Mouse (Mus musculus) hindbrain, embryonic 14.5 days (tissue): ENCODE measurements around the gene Ankrd13a. TPM values are rescaled to one million over a fixed set of nuclear protein-coding genes. Genes with fewer than 3 reads are reported as not detected.
A peak's percentile ranks its signal among the peaks of the same experiment; 100 is the strongest.

Experiments
- ATAC-seq: fragments of 200-750 bp; cut with Nextera tagmentation; 2 replicates; pipeline ENCODE4 v1.8.0; 2017; ENCODE audit warnings: moderate number of reproducible peaks, mild to moderate bottlenecking, moderate TSS enrichment, moderate library complexity; ENCODE audit not compliant: low FRiP score
- DNase-seq: peaks from one replicate; pipeline ENCODE4 v3.0.0-alpha.2; 2015; ENCODE audit warnings: low spot score
- H3K27ac ChIP-seq: fragments of 300-500 bp; sonication (generic); 2 replicates; pipeline ENCODE4 v1.5.1; 2014; ENCODE audit warnings: mild to moderate bottlenecking, moderate library complexity
- H3K27me3 ChIP-seq: fragments of 300-500 bp; sonication (generic); 2 replicates; pipeline ENCODE4 v1.6.1; 2014; ENCODE audit warnings: mild to moderate bottlenecking, low read length, mixed read lengths; ENCODE audit not compliant: control insufficient read depth, insufficient read depth
- H3K36me3 ChIP-seq: fragments of 300-500 bp; sonication (generic); replicated peaks from 2 replicates; pipeline ENCODE4 v1.6.1; 2014; ENCODE audit not compliant: control insufficient read depth, insufficient read depth
- H3K4me1 ChIP-seq: fragments of 300-500 bp; sonication (generic); replicated peaks from 2 replicates; pipeline ENCODE4 v1.6.1; 2014; ENCODE audit warnings: antibody characterized with exemption, low read length, mixed read lengths; ENCODE audit not compliant: control insufficient read depth, insufficient read depth
- H3K4me2 ChIP-seq: fragments of 300-500 bp; sonication (generic); replicated peaks from 2 replicates; pipeline ENCODE4 v1.6.1; 2014; ENCODE audit warnings: mild to moderate bottlenecking, moderate library complexity
- H3K4me3 ChIP-seq: fragments of 300-500 bp; sonication (generic); replicated peaks from 2 replicates; pipeline ENCODE4 v1.5.1; 2014; ENCODE audit warnings: mild to moderate bottlenecking, low read length
- H3K9ac ChIP-seq: fragments of 300-500 bp; sonication (generic); 2 replicates; pipeline ENCODE4 v1.6.1; 2014
- H3K9me3 ChIP-seq: fragments of 300-500 bp; sonication (generic); 2 replicates; pipeline ENCODE4 v1.6.1; 2016; ENCODE audit warnings: low read length; ENCODE audit not compliant: control insufficient read depth
- WGBS: fragments of 180-500 bp; shearing (Covaris S2); extraction: QIAGEN DNeasy Blood & Tissue Kit; methylation state at CpG from one replicate; pipeline ENCODE4 v1.1.7; 2014; 5-methylcytosine and 5-hydroxymethylcytosine counted together
- polyA plus RNA-seq: library from polyadenylated mRNA; unstranded; fragments of >200 nt; fragmentation: Nextera tagmentation; extraction: Ambion mirVana; gene quantifications from 2 replicates; pipeline ENCODE4 v1.2.1, GENCODE M21; 2014

Gene Ankrd13a
- 45.5 and 48.9 TPM in 2 replicates for polyA plus RNA-seq

DNA sequence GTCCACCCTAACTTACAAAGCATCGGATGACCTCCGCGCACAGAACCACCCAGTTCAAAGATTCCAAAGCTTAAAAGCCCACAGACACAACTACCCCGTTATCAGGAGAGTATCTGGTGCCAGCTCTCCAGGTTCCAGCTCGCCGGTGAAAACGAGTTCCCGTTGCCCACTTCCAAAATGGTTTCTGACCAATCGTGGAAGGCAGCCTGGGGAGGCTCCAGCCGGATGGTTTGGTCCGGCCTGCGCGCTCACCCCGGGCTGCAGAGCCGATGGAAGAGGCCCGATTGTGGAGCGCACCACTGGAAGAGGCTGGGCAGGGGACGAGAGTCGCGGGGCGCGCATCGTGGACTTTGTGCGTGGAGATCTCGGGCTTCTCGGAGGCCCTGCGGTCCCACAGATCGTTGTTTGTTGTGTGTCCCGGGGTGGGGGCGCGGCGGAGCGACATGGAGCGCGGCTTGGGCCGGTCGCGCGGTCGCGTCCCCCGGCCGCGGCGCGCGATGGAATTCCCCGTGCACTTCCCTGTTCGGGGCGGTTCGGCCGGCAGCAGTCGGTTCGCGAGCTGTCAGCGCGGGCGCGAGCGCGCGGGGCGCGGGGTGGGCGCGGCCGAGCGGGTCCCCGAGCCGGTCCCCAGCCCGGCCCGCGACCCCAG is at the start of gene Ankrd13a:
Ankrd13a (plus strand) TSS at position 275 of the 649 bp plus-strand sequence.
- Histone ChIP-seq H3K4me3 (peak within 1 kb of the TSS; percentile 92), H3K4me1 (peaks cover 40% of the 10 kb centered on the region)
- 0% methylated on average over 48 of the region's 73 CpGs for WGBS

DNA sequence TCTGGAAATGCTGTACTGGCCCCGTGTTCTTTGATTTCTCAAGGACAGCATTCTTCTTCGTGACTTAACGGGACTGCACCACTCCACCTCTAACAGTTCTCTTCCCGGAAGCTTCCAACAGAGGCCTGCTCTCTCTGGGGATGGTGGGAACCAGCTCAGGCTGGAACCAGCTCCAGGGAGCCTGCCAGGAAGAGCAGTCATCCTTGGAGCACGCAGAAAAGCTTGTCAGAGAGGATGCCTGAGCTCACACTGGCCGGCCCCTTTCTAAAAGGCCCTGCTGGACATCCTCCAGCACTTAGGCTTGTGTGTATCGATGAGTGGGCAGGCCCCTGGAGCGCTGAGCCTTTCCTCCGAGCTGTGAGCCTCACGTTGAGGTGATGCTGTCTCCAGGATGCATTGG is 46.3 kb upstream of the Ankrd13a start:
- Histone ChIP-seq H3K4me2 (no peak overlapping the region), H3K4me3 (no peak overlapping the region), H3K9me3 (no peaks in the 10 kb centered on the region), H3K36me3 (peaks cover 73% of the 10 kb centered on the region), H3K4me1 (no peaks in the 10 kb centered on the region), H3K9ac (no peak overlapping the region), H3K27ac (no peak overlapping the region), H3K27me3 (no peaks in the 10 kb centered on the region)
- ATAC-seq (no peak), DNase-seq (no peak)
- 91% methylated on average over 10 of the region's 10 CpGs for WGBS

More for the DNA sequence above, at the start of gene Ankrd13a:
- Histone ChIP-seq H3K27me3 (no peaks in the 10 kb centered on the region), H3K4me2 (peak within 1 kb of the TSS; percentile 84), H3K36me3 (no peaks in the 10 kb centered on the region), H3K9me3 (no peaks in the 10 kb centered on the region), H3K9ac (peak within 1 kb of the TSS; percentile 96), H3K27ac (peak within 1 kb of the TSS; percentile 95)
- DNase-seq (peak; percentile 90), ATAC-seq (peak; percentile 88)

- Histone ChIP-seq H3K36me3 (peaks cover 90% of the 10 kb centered on the region), H3K4me3 (no peak overlapping the region), H3K4me2 (no peak overlapping the region), H3K4me1 (no peaks in the 10 kb centered on the region), H3K9me3 (no peaks in the 10 kb centered on the region), H3K27ac (no peak overlapping the region), H3K27me3 (no peaks in the 10 kb centered on the region), H3K9ac (no peak overlapping the region)
- DNase-seq (no peak), ATAC-seq (no peak)
- WGBS: 77% methylated on average over 10 of the region's 10 CpGs
Observed at GRCm38 (mm10) chr5:114730129-114730528, 44.3 kb upstream of the Ankrd13a start.

- Histone ChIP-seq H3K4me2 (no peak overlapping the region), H3K27ac (no peak overlapping the region), H3K4me1 (no peaks in the 10 kb centered on the region), H3K9me3 (no peaks in the 10 kb centered on the region), H3K36me3 (peaks cover 90% of the 10 kb centered on the region), H3K4me3 (no peak overlapping the region), H3K27me3 (no peaks in the 10 kb centered on the region), H3K9ac (no peak overlapping the region)
- ATAC-seq: no peak
- 65% methylated on average over 6 of the region's 6 CpGs for WGBS
- no peak for DNase-seq
Observed at GRCm38 (mm10) chr5:114731498-114731897, 43.0 kb upstream of the Ankrd13a start.

DNA sequence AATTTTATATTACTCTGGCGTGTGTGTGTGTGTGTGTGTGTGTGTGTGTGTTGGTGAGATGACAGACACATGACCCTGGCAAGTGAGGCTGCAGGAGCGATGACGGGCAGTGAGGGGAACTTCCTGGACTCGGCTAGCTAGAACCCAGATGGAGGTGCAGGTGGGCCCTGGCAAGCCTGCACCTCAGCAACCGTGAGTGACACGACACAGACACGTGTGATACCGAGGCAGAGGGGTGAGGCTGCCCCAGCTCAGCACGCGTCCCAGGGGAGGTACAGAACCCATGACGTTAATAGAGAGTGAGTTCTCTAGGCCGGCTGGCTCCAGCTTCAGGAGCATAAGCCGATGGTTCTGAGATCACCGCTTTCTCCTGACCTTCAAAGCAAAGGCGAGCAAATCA is 42.5 kb upstream of the Ankrd13a start:
- Histone ChIP-seq H3K36me3 (peaks cover 94% of the 10 kb centered on the region), H3K4me2 (no peak overlapping the region), H3K4me3 (no peak overlapping the region), H3K27ac (no peak overlapping the region), H3K9ac (no peak overlapping the region), H3K4me1 (no peaks in the 10 kb centered on the region), H3K9me3 (no peaks in the 10 kb centered on the region), H3K27me3 (no peaks in the 10 kb centered on the region)
- DNase-seq: no peak
- no peak for ATAC-seq
- 90% methylated on average over 15 of the region's 15 CpGs for WGBS

DNA sequence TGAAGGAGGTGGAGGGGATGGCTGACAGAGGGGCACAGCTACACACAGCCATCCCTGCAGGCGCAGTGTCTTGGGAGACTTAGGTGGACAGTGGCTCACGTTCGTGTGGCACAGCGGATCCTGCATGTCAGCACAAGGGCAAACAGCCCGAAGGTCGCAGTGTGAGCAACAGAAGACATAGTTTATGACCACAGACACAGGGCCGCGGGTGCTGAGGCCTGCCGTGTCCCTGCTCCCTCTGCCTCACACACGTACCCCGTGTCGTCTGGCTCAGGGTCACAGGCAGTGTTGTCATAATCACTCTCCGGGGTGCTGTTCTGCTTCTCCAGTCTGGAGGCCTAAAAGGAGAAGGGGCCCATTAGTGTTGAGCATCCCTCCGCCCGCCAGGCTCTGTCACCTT is 40.9 kb upstream of the Ankrd13a start:
- H3K4me2 ChIP-seq: no peak overlapping the region
- no peak for DNase-seq
- no peak overlapping the region for H3K27ac ChIP-seq
- ATAC-seq: no peak
- 92% methylated on average over 15 of the region's 15 CpGs for WGBS
- H3K9me3 ChIP-seq: no peaks in the 10 kb centered on the region
- no peaks in the 10 kb centered on the region for H3K4me1 ChIP-seq
- peaks cover 94% of the 10 kb centered on the region for H3K36me3 ChIP-seq
- H3K9ac ChIP-seq: no peak overlapping the region
- no peak overlapping the region for H3K4me3 ChIP-seq
- H3K27me3 ChIP-seq: no peaks in the 10 kb centered on the region

DNA sequence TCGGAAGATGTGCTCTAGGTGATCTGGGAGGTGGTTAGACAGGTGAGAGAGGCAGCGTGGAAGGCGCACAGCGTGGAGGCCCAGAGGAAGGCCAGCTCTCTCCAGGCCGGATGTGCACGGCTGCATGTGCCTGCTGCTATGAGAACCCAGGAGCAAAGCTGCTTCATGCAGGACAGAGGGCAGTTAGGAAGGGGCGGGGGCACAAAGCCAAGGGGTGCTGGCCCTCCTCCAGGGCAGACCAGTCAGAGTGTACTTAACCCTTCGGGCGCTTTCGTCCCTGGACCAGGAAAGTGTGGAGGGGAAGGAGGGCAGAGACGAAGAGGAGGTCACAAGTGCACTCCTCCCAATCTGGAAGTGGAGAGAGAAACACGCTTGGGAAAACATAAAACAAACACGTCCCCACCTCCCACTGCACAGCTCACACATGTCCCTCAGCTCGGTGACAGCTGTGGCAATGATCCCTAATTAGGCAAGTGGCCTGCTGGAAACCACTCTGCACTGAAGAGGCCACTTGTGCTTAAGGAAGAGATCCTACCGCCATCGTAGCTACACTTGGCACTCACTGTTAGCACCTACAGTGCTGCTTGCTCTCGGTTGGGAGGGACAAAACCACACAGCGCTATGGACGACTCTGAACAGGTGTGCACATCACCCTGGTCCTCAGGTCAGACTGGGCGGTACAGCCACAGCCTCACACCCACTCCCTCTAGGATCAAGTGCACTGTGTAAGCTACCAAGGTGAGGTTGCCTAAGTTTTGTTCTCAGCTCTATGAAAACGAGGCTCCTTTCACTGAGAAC is 37.2 kb upstream of the Ankrd13a start:
- Histone ChIP-seq H3K27ac (no peak overlapping the region), H3K4me3 (no peak overlapping the region), H3K9ac (no peak overlapping the region), H3K4me2 (no peak overlapping the region), H3K27me3 (no peaks in the 10 kb centered on the region), H3K9me3 (no peaks in the 10 kb centered on the region), H3K36me3 (peaks cover 94% of the 10 kb centered on the region), H3K4me1 (no peaks in the 10 kb centered on the region)
- ATAC-seq (no peak), DNase-seq (no peak)
- WGBS: 82% methylated on average over 21 of the region's 21 CpGs

DNA sequence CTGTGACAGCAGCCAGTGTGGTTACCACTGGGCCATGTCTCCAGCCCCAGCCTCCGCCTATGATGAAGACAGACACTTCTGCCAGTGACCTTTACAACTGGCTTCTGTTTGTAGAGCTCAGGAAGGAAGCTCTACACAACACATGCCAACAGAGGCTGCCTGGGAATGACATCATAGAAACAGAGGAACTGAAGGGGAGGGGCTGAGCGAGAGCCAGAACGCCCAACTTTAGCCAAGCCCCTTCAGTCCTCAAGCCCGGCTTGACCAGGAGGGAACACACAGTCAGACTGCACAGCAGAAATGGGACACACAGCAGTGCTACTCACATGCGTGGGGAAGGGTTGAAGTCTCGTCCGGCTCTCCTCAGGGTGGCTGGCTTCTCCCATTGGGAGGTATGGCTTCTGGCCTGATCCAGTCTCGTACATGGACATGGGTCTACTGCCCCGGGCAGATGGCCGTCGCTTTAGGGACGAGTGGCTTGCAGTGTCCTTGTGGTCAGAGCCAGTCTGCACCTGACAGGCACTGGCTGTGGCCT is 35.7 kb upstream of the Ankrd13a start:
- H3K27me3 ChIP-seq: no peaks in the 10 kb centered on the region
- no peak overlapping the region for H3K4me3 ChIP-seq
- no peaks in the 10 kb centered on the region for H3K4me1 ChIP-seq
- H3K27ac ChIP-seq: no peak overlapping the region
- peaks cover 94% of the 10 kb centered on the region for H3K36me3 ChIP-seq
- 92% methylated on average over 12 of the region's 12 CpGs for WGBS
- ATAC-seq (no peak), DNase-seq (no peak)
- no peak overlapping the region for H3K4me2 ChIP-seq
- H3K9ac ChIP-seq: no peak overlapping the region
- H3K9me3 ChIP-seq: no peaks in the 10 kb centered on the region

DNA sequence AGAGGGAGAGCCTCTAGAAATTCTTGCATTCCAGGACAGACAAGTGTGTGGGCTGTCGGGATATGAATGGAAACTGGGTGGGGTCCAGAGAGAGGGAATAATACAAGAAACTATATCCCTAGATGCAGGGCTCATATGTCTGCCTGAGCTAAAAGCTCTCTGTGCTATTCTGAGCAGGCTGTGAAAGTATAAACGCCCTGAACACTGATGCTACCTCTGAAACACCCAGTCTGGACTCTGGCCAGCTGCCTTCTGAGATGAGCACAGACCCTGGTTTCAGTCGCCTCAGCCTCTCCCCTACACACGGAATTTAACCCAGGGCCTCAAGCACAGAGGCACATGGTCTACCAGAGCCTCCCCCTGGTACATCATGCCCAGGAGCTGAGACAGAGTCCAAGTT is 33.9 kb upstream of the Ankrd13a start:
- Histone ChIP-seq H3K27me3 (no peaks in the 10 kb centered on the region), H3K4me3 (no peak overlapping the region), H3K4me1 (no peaks in the 10 kb centered on the region), H3K9me3 (no peaks in the 10 kb centered on the region), H3K9ac (no peak overlapping the region), H3K36me3 (peaks cover 97% of the 10 kb centered on the region), H3K27ac (no peak overlapping the region), H3K4me2 (no peak overlapping the region)
- 72% methylated on average over 4 of the region's 4 CpGs for WGBS
- ATAC-seq: no peak
- DNase-seq: no peak
